Mouse (Mus musculus): ENCODE data around the gene Itsn2. TPM values are rescaled to one million over a fixed set of nuclear protein-coding genes. Genes with fewer than 3 reads are reported as not detected.
"Not testable (repeated sequence)": the region's sequence is repeated elsewhere in the genome, so short reads cannot be mapped to it uniquely, and the experiment has no call there.

The Itsn2 gene
- polyA plus RNA-seq, 1 experiment from 2014 or later, result 35.4 TPM

DNA sequence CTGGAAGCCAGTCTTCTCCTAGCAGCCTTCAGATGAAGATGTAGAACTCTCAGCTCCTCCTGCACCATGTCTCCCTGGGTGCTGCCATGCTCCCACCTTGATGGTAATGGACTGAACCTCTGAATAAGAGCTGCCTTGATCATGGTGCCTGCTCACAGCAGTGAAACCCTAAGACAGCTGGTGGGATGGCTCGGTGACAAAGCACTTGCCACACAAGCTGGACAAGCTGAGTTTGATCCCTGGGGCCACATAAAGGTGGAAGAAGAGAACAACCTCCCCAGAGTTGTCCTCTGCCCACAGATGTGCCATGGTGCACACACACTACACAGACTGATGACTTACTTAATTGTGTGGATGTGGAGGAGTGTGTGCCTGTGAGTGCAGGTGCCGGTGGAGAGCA is 95.9 kb downstream of the Itsn2 start:
- Histone ChIP-seq H3K27me3 (replicated peaks) (no peaks in the 10 kb centered on the region), H3K36me3 (peaks cover 28% of the 10 kb centered on the region), H3K9ac (no peak overlapping the region), H3K9me3 (replicated peaks) (no peaks in the 10 kb centered on the region), H3K4me1 (peaks cover 22% of the 10 kb centered on the region), H3K4me3 (no peak overlapping the region), H3K4me2 (no peak overlapping the region), H3K27ac (no peak overlapping the region)
- 80% methylated on average over 2 of the region's 2 CpGs for WGBS (ENCODE audit: insufficient replicate concordance)
- no peak for ATAC-seq

DNA sequence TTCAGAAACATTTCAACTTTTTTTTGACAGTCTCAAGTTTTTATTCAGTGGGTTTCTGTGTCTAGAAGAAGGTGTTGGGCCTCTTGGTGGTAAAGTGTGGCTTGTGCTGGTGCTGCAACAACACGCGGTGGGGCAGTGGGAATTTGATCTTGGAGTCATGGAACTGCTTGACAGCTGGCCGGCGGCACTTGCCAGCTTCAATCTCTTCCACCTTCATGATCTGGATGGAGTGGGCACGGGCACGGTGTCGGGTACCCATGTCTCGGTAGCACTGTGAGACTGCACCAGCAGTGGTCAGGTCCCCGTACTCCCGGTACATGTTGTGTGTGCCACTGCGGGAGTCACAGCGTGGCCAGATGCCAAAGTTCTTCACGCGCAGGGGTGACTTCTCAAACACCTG is 96.9 kb downstream of the Itsn2 start:
- H3K27ac ChIP-seq, result no peak overlapping the region
- H3K9me3 ChIP-seq (replicated peaks), result no peaks in the 10 kb centered on the region
- no peaks in the 10 kb centered on the region for H3K27me3 ChIP-seq (replicated peaks)
- no peak overlapping the region for H3K9ac ChIP-seq
- H3K4me3 ChIP-seq, result no peak overlapping the region
- ATAC-seq, result no peak
- no peak overlapping the region for H3K4me2 ChIP-seq
- peaks cover 20% of the 10 kb centered on the region for H3K36me3 ChIP-seq
- WGBS (ENCODE audit: insufficient replicate concordance), result 93% methylated on average over 14 of the region's 14 CpGs
- H3K4me1 ChIP-seq, result peaks cover 15% of the 10 kb centered on the region

DNA sequence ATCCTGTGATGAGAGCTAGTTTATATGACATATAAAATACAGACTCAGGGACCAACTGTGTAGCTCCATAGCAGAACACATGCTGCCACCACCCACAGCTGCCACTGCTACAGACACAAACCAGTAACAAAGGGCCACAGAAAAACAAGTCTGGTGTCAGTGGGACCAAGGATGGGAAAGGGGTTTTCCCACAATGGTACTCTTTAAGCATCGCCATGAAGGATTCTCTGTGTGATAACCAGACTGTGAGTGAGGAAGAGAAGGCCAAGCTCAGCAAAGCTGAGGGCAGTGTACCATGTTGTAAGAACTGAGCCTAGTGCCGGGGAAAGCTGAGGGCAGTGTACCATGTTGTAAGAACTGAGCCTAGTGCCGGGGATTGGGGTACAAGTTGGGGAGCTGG is 98.8 kb downstream of the Itsn2 start:
- no peak for ATAC-seq
- 91% methylated on average over 3 of the region's 3 CpGs for WGBS (ENCODE audit: insufficient replicate concordance)

DNA sequence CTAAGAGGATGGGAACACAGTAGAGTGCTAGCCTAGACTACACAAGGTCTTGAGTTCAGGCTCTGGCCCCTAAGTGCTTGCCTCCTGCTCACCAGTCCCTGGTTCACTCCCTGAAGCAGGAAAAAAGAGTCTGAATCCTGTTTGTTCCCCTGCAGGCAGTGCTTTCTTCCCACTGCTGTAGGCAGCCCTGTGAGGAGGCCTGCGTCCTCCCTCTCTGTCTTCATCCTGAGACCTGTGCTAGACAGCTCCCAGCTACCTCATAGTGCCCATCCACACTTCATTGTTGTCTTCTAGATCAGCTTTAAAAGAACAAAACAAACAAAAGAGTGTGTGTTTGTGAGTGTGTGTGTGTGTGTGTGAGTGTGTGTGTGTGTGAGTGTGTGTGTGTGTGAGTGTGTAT is 102.1 kb downstream of the Itsn2 start:
- H3K4me2 ChIP-seq, result no peak overlapping the region
- H3K4me1 ChIP-seq, result peaks cover 20% of the 10 kb centered on the region
- H3K36me3 ChIP-seq, result peaks cover 31% of the 10 kb centered on the region
- no peak for ATAC-seq
- H3K9me3 ChIP-seq (replicated peaks), result no peaks in the 10 kb centered on the region
- no peak overlapping the region for H3K9ac ChIP-seq
- 90% methylated on average over 1 of the region's 1 CpGs for WGBS (ENCODE audit: insufficient replicate concordance)
- no peak overlapping the region for H3K4me3 ChIP-seq
- H3K27ac ChIP-seq, result no peak overlapping the region
- no peaks in the 10 kb centered on the region for H3K27me3 ChIP-seq (replicated peaks)

More for the DNA sequence above, 98.8 kb downstream of the Itsn2 start:
- peaks cover 20% of the 10 kb centered on the region for H3K36me3 ChIP-seq
- H3K4me2 ChIP-seq, result no peak overlapping the region
- no peaks in the 10 kb centered on the region for H3K9me3 ChIP-seq (replicated peaks)
- H3K27ac ChIP-seq, result 0 out of 2 replicates have a peak overlapping the region, but pooled peaks have one; percentile 40
- H3K27me3 ChIP-seq (replicated peaks), result no peaks in the 10 kb centered on the region
- H3K9ac ChIP-seq, result no peak overlapping the region
- H3K4me1 ChIP-seq, result peaks cover 15% of the 10 kb centered on the region
- no peak overlapping the region for H3K4me3 ChIP-seq

DNA sequence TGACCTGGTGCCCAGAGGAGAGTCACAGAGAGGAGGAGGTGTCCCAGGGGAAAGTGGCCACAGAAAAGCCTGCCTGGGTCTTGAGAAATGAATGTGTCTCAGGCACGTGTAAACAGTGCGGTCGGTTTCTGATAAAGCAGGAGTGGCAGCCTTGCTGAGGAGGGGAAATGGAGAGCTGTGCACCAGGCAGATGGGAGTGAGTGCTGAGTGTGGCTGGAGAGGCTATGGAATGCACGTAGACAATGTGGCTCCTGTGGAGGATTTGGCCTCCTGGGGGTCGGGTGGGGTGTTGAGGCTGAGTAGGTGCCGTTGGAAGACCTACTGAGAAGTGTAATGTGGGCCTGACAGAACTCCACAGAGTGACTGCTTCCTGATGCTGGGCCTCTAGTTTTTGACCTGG is 113.2 kb downstream of the Itsn2 start:
- not testable (repeated sequence) for H3K4me1 ChIP-seq; H3K4me3 ChIP-seq; H3K4me2 ChIP-seq; H3K27me3 ChIP-seq (replicated peaks); H3K9ac ChIP-seq; H3K9me3 ChIP-seq (replicated peaks); ATAC-seq; H3K27ac ChIP-seq
- WGBS (ENCODE audit: insufficient replicate concordance), result 50% methylated on average over 6 of the region's 6 CpGs
- H3K36me3 ChIP-seq, result peaks cover 68% of the 10 kb centered on the region

DNA sequence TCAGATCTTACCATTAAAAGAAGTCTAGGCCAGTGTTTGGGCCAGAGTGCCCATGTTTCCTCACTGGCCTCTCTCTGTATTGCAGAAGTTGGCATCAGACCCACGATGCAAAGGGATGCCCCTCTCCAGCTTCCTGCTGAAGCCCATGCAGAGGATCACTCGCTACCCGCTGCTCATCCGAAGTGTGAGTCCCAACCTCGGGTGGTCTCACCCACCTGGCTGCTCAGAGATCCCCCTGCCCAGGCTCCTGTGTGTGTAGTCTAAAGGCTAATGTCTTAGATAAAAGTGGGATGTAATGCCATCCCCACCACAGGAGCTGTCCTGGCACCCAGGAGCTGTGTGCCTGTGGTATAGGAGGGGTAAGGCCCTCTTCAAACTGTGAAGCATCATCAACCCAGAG is 113.7 kb downstream of the Itsn2 start:
- Histone ChIP-seq H3K9me3 (replicated peaks) (no peaks in the 10 kb centered on the region), H3K4me1 (no peaks in the 10 kb centered on the region), H3K4me3 (no peak overlapping the region), H3K4me2 (no peak overlapping the region), H3K36me3 (peaks cover 67% of the 10 kb centered on the region), H3K9ac (no peak overlapping the region), H3K27me3 (replicated peaks) (no peaks in the 10 kb centered on the region), H3K27ac (no peak overlapping the region)
- ATAC-seq, result no peak
- 76% methylated on average over 5 of the region's 5 CpGs for WGBS (ENCODE audit: insufficient replicate concordance)

DNA sequence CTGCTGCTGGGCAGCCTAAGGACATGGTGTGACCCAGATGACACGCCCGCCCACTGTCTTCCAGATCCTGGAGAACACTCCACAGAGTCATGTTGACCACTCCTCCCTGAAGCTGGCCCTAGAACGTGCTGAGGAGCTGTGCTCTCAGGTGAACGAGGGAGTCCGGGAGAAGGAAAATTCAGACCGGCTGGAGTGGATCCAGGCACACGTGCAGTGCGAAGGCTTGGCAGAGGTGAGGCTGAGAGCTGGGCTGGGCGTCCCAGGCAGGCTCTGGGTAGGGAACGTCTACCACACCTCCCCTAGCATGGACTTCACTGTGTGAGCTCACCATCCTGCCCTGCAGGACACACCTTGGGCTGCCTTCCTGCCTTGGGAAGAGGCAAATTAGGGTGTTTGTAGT is 114.5 kb downstream of the Itsn2 start:
- no peak overlapping the region for H3K9ac ChIP-seq
- H3K4me2 ChIP-seq, result no peak overlapping the region
- no peak for ATAC-seq
- 80% methylated on average over 10 of the region's 10 CpGs for WGBS (ENCODE audit: insufficient replicate concordance)
- H3K36me3 ChIP-seq, result peaks cover 66% of the 10 kb centered on the region
- H3K4me3 ChIP-seq, result no peak overlapping the region
- no peaks in the 10 kb centered on the region for H3K4me1 ChIP-seq
- no peaks in the 10 kb centered on the region for H3K27me3 ChIP-seq (replicated peaks)
- no peak overlapping the region for H3K27ac ChIP-seq
- H3K9me3 ChIP-seq (replicated peaks), result no peaks in the 10 kb centered on the region

DNA sequence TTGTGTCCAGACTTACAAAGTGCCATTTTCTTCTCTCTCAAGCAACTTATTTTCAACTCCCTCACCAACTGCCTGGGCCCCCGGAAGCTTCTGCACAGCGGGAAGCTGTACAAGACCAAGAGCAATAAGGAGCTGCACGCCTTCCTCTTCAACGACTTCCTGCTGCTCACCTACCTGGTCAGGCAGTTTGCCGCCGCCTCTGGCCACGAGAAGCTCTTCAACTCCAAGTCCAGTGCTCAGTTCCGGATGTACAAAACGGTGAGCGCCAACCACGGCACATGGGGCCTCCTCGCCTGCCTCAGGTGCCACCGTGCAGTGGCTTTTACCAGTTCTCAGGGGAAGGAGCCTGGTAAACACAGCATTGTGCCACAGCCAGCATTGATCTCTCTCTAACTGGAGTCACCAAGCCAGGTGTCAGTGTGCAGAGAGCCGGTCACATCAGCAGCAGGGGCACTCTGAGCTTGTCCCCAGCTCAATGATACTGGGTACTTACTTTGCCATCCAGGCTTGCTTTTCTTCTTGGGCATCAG is 115.1 kb downstream of the Itsn2 start:
- H3K36me3 ChIP-seq, result peaks cover 66% of the 10 kb centered on the region

DNA sequence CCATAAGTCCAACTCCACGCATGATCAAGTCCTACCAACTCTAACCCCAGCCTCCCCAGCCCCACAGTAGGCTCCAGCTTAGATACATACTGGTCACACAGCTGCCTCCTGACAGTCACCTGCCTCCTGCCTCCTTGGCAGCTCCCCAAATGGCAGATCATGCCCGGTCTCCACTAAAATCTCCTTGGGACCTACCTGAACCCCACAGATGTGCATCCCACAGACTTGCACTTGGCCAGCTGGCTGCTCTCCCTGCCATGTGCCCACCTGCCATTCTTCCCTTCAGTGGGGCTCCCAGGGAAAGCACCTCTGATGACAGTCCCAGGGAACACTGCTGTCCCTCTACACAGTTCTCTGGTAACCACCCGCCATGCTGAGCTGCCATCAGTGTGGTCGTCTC is 115.9 kb downstream of the Itsn2 start:
- Histone ChIP-seq H3K27ac (no peak overlapping the region), H3K9ac (no peak overlapping the region), H3K4me2 (no peak overlapping the region), H3K4me1 (no peaks in the 10 kb centered on the region), H3K27me3 (replicated peaks) (no peaks in the 10 kb centered on the region), H3K9me3 (replicated peaks) (no peaks in the 10 kb centered on the region), H3K4me3 (no peak overlapping the region), H3K36me3 (peaks cover 71% of the 10 kb centered on the region)
- 71% methylated on average over 4 of the region's 4 CpGs for WGBS (ENCODE audit: insufficient replicate concordance)
- no peak for ATAC-seq

More for the DNA sequence above, 115.1 kb downstream of the Itsn2 start:
- Histone ChIP-seq H3K27me3 (replicated peaks) (no peaks in the 10 kb centered on the region), H3K4me2 (no peak overlapping the region), H3K27ac (no peak overlapping the region), H3K9ac (no peak overlapping the region), H3K4me1 (no peaks in the 10 kb centered on the region), H3K9me3 (replicated peaks) (no peaks in the 10 kb centered on the region), H3K4me3 (no peak overlapping the region)
- ATAC-seq, result no peak
- WGBS (ENCODE audit: insufficient replicate concordance), result 89% methylated on average over 14 of the region's 14 CpGs

DNA sequence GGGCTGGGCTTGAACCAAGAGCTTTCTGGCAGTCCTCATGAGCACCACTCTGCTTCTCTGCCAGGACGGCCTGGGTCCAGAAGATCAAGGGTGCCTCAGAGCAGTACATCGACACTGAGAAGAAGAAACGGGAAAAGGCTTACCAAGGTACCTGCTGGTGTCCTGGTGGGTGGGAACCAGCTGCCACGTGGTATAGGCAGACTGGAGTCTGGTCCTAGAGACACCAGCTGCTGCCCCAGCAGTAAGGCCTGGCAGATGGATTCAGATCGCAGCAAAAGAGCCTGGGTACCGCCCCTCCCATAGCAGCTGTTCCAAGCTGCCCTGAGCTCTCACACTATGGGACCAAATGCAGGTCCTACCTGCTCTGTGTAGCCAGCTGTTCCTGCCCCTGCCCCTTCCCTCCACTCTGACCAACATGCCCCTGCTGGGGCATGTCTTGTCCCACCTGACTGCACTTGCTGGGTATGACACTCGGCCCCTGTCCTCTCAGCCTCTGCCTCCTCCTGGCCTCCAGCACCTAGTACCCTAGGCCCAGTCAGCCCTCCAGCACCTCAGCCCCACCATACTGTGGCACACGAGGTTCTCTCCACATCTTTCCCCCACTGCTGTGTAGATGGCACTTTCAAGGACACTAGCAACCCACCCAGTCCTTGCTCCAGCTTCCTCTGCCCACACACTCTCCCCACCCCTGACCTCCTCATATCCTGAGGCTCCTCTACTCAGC is 116.6 kb downstream of the Itsn2 start:
- Histone ChIP-seq H3K27me3 (replicated peaks) (no peaks in the 10 kb centered on the region), H3K4me2 (no peak overlapping the region), H3K9me3 (replicated peaks) (no peaks in the 10 kb centered on the region), H3K4me1 (no peaks in the 10 kb centered on the region), H3K4me3 (no peak overlapping the region), H3K9ac (no peak overlapping the region), H3K27ac (no peak overlapping the region), H3K36me3 (peaks cover 73% of the 10 kb centered on the region)
- ATAC-seq, result 0 out of 2 replicates have a peak, but pooled peaks have one; percentile 27
- WGBS (ENCODE audit: insufficient replicate concordance), result 77% methylated on average over 8 of the region's 8 CpGs

DNA sequence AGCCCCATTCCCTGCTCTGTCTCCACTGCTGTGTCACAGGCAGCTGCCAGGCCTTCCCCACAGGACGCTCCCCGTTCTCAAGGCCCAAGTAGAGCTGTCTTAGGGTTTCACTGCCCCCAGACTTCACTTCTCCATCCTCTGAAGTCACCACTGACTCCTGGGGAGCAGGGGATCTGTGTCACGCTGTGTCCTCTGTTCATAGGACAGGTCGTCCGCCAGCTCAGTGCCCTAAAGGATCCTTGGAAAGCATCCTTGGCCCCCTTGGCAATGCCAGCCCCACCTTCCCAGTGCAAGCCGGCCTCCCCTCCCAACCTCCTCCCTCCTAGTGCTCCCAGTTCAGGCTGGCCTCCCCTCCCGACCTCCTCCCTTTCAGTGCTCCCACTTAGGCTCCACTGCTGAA is 117.5 kb downstream of the Itsn2 start:
- H3K36me3 ChIP-seq, result peaks cover 73% of the 10 kb centered on the region
- H3K9me3 ChIP-seq (replicated peaks), result no peaks in the 10 kb centered on the region
- H3K4me1 ChIP-seq, result peaks cover 8% of the 10 kb centered on the region
- no peak for ATAC-seq
- H3K9ac ChIP-seq, result no peak overlapping the region
- H3K4me3 ChIP-seq, result no peak overlapping the region
- no peak overlapping the region for H3K4me2 ChIP-seq
- 83% methylated on average over 7 of the region's 7 CpGs for WGBS (ENCODE audit: insufficient replicate concordance)
- H3K27ac ChIP-seq, result no peak overlapping the region
- no peaks in the 10 kb centered on the region for H3K27me3 ChIP-seq (replicated peaks)

DNA sequence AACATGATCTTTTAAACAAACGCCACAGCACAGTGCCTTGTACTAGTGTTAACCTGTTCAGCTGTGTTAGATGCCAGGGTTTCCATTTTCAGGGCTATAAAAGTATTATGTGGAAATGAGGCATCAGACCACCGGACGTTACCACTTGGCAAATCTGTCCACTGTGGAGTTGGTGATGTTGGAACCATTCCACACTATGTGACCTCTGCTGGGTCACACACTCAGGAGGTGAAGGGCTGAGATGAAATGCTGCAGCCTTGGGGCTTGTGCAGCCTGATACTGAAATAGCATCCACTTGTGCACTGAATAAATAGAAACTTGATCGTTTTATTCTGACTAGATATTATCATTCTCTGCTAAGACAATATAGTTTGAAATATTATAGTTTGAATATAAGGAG is 120.9 kb downstream of the Itsn2 start:
- Histone ChIP-seq H3K27ac (no peak overlapping the region), H3K36me3 (peaks cover 48% of the 10 kb centered on the region), H3K4me2 (no peak overlapping the region), H3K27me3 (replicated peaks) (0 out of 2 replicates have a peak, but pooled peaks cover 3% of the 10 kb centered on the region), H3K9ac (no peak overlapping the region), H3K4me3 (no peak overlapping the region), H3K4me1 (peaks cover 42% of the 10 kb centered on the region), H3K9me3 (replicated peaks) (no peaks in the 10 kb centered on the region)
- ATAC-seq, result no peak
- WGBS (ENCODE audit: insufficient replicate concordance), result 81% methylated on average over 4 of the region's 4 CpGs
